Mouse (Mus musculus) regulatory T cell (primary cell): Measurements from ENCODE around the gene Crtc3.

Experiments used
- in situ Hi-C: fragments of 300-600 bp; cut with MboI, MseI; formaldehyde crosslinking; loops from one replicate; pipeline ENCODE4 v1.15.1; 2025; ENCODE audit warnings: high pct_unique_total_duplicates

Gene Crtc3

DNA sequence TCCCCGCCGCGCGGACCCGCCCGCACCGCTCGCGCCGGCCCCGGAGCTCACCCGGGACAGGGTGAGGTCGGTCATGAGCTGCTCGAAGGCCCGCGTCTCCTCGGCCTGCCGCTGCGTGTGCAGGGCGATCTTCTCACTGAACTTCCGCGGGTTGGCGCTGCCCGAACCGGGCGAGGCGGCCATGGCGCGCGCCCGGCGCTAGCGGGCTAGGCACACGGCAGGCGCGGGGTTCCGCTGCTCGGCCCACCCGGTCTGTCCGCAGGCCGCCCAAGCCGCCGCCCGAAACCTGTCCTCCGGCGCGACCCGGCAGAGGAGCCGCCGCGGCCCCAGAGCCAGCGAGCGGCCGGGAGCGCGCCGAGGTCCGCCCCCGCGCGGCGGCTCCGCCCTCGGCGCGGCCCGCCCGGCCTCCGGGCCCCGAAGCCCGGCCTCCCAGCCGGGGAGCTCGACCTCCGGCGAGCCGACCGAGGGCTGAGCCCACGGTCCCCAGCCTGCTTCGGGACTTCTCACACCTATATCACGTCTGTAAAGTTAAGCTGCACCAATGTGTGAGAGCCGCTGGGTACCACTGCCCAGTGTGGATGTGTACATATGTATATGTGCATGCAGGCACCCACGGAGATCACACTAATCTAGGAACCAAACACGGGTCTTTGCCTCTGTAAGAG lies at the start of gene Crtc3:
Gene Crtc3 (minus strand): TSS at position 322 of the 665 bp plus-strand sequence.
- in situ Hi-C loops, result no loop called here

GRCm38 (mm10) chr7:80736199-80736598 lies 47.5 kb upstream of the Crtc3 start:
- in situ Hi-C loops, result loop anchor here (5.0 kb wide), 1 partner anchor 116 kb away; no protein-coding TSS in a partner anchor

GRCm38 (mm10) chr7:80732986-80733385 lies 44.3 kb upstream of the Crtc3 start:
- in situ Hi-C loops, result no loop called here

- in situ Hi-C loops, result no loop called here
These were observed 41.0 kb upstream of the Crtc3 start for GRCm38 (mm10) chr7:80729662-80730061.

DNA sequence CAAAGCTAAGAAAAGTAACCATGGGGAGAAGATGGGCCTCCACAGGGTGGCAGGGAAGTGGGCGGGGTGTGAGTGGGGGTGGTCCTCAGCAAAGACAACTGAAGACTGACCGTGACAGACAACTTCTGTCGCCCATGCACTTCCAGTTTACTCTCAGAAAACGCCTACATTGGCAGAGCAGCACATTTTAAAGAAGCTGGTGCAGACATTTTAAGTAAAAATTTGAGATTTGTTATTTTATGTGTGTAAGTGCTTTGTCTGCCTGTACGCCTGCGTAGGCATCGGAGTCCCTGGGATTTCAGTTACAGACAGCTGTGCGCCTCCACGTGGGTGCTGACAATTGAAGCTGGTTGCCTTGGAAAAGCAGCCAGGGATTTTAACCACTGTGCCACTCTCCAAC lies 32.4 kb upstream of the Crtc3 start:
- in situ Hi-C loops, result no loop called here

DNA sequence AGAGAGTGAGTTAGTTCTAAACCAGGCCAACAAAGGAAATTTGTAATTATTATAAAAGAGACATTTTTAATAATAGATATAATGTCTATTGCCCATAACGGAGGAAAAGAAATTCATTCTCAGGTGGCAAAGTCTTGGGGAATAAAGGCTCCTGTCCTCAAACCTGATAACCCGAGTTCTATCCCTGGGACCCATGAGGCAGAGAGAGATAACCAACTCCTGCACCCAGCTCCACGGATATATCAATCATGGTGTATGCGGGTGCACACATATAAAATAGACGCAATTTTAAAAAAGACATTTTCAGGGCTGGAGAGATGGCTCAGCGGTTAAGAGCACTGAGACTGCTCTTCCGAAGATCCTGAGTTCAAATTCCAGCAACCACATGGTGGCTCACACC lies 30.9 kb upstream of the Crtc3 start:
- in situ Hi-C loops, result no loop called here

GRCm38 (mm10) chr7:80719038-80719437 lies 30.4 kb upstream of the Crtc3 start:
- in situ Hi-C loops, result no loop called here

DNA sequence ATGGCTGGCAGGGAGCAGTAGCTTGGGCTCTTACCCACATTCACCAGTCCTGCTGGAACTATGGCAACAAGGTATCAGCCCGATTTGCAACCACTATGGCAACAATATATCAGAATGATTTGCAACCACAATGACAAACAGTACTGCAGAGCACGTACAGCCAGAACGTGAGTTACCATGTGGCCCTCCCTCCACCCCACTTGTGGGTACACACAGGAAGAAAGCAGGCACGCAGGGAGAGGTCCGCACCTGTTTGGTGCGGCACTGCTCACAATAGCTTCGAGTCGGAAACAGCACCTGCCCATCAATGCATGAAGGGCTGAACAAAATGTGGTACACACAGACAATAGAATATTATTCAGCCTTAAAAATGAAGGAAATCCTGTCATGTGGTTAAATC lies 29.8 kb upstream of the Crtc3 start:
- in situ Hi-C loops, result no loop called here

- in situ Hi-C loops, result no loop called here
These were observed 28.1 kb upstream of the Crtc3 start for GRCm38 (mm10) chr7:80716758-80717157.

DNA sequence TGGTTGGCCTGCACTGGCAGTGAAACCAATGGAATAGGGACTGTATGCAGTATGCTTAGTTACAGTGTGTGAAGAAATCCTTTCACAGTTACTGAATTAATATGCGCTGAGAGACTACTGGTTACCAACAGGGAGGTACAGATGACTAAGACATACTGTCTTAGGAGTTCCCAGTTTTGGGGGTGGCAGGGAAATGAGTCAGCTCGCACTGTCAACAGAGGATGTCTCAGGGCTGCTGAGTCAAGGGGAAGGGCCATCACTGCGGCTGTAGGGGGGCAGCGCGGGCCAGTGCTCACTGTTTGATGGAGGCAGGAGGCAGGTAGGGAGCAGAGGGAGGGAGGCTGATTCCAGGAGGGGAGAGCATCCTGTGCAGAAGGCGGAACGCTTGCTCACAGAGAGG lies 26.6 kb upstream of the Crtc3 start:
- in situ Hi-C loops, result no loop called here

DNA sequence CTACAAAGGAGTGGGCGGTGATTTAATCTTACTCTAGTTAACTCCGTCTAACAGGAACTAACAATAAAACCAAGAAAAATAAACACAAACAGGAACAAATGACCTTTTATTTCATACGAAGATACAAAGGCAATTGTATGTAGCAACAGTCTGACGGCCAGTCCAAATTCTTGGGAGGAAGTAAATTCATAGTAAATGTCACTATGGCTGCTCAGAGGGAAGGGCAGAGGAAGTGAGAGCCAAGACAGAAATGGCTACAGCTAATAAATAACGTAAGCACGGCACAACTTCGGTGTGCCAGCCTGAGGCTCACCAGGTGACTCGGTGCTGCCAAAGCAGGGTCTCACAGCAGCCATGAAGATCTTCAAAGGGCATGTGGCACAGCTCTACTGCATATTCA lies 22.8 kb upstream of the Crtc3 start:
- in situ Hi-C loops, result no loop called here

DNA sequence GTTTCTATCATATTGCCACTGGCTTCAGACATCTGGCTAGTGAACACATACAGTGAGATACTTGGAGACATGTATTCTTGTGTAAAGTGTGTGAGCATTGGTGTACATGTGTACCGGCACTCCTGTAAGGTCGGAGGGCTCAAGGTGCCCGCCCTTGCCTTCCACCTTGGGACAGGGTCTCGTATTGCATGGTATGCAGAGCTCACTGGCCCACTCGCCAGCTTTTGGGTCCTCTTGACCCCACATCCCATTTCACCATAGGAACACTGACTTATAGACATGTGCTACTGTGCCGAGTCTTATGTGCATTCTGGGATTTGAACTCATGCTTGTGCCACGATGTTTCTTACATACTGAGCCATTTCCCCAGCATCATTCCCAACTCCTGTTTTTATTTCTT lies 21.7 kb upstream of the Crtc3 start:
- in situ Hi-C loops, result no loop called here

DNA sequence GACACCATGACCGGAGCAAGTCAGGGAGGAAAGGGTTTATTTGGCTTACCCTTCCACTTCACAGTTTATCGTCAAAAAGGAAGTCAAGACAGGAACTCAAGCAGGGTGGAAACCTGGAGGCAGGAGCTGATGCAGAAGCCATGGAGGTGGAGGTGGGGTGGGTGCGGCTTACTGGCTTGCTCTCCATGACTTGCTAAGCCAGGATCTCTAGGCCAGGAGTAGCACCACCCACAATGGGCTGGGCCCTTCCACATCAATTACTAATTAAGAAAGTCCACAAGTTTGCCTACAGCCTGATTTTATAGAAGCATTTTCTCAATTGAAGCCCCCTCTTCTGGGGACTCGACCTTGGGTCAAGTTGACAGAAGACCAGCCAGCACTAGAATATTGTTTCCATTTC lies 15.4 kb upstream of the Crtc3 start:
- in situ Hi-C loops, result no loop called here

- in situ Hi-C loops, result no loop called here
These were observed 13.8 kb upstream of the Crtc3 start for GRCm38 (mm10) chr7:80702510-80702909.

DNA sequence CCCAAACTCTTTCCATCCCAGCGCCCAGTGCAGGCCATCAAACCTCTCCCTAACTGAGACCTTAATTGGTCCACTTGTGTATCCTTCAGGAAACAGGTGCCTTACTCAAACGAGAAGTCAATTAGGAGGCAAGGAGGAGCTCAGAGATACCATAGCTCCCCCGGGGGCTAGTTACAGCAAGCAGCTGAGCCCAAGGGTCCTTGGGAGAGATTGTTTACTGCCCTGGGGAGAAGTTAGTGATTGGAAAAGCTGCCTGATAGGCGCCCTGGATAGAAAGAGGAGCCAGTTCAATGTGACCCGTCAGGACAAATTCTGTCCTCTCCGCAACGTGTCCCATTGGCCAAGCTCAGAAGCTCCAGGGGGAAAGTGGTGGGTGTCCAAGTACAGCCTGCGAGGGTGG lies 11.0 kb upstream of the Crtc3 start:
- in situ Hi-C loops, result no loop called here

DNA sequence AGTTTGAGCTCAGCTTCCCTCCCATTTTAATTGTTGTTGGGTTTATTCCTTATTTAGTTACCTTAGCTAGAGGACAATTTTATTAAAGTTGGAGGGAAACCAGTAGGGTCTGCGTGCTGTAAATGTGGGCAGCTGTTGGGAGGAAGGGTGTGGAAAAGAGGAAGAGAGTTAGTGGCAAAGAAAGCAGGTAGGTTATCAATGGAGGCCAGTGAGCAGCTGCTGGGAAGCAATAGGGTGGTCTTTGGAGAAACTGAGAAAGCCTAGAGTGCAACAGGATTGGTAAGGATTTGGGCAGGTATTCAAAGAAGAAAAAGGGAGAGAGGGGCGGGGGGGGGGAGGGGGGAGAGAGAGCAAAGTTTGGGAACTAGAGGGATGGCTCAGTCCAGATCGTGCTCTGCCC lies 10.3 kb upstream of the Crtc3 start:
- in situ Hi-C loops, result no loop called here

DNA sequence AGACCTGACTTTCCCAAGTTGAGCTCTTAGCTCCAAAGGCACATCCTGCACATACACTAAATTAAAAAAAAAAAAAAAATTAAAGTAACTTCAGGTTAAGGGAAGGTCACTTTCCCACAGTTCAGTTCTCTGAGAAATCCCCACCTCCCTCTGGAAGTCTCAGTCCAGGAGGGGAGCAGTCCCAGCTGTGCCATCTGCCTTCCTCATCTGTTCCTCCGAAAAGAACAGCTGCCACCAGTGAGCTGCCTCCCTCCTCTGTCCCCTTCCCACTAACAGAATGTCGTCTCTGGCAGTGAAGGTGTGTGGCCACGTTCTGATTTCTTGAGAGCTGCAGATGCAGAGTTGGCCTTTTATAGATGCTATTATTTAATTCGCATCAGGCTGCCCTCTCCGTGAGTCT lies 9.2 kb upstream of the Crtc3 start:
- in situ Hi-C loops, result no loop called here

GRCm38 (mm10) chr7:80696903-80697302 lies 8.2 kb upstream of the Crtc3 start:
- in situ Hi-C loops, result no loop called here

DNA sequence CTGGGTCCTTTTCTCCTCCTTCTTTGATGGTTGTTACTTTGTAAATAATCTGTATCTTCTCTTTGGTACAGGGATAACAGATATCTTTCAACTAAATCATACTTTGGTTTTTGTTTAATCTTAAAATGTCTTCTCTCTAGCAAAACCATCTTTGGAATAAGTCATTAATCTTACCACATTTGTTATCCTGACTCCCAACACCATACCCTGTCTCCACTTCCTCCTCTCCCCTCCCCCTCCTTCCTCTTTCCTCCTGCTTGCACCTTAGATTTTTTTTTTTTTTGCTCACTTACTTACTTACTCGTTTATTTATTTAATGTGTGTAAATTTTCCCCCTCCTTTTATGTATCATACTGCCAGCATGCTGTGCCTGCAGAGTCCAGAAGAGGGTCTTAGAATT lies 7.7 kb upstream of the Crtc3 start:
- in situ Hi-C loops, result no loop called here

GRCm38 (mm10) chr7:80692472-80692871 lies 3.8 kb upstream of the Crtc3 start:
- in situ Hi-C loops, result no loop called here

- in situ Hi-C loops, result no loop called here
These were observed 2.5 kb upstream of the Crtc3 start for GRCm38 (mm10) chr7:80691131-80691530.

GRCm38 (mm10) chr7:80689221-80689591 lies 529 bp upstream of the Crtc3 start:
- in situ Hi-C loops, result no loop called here

DNA sequence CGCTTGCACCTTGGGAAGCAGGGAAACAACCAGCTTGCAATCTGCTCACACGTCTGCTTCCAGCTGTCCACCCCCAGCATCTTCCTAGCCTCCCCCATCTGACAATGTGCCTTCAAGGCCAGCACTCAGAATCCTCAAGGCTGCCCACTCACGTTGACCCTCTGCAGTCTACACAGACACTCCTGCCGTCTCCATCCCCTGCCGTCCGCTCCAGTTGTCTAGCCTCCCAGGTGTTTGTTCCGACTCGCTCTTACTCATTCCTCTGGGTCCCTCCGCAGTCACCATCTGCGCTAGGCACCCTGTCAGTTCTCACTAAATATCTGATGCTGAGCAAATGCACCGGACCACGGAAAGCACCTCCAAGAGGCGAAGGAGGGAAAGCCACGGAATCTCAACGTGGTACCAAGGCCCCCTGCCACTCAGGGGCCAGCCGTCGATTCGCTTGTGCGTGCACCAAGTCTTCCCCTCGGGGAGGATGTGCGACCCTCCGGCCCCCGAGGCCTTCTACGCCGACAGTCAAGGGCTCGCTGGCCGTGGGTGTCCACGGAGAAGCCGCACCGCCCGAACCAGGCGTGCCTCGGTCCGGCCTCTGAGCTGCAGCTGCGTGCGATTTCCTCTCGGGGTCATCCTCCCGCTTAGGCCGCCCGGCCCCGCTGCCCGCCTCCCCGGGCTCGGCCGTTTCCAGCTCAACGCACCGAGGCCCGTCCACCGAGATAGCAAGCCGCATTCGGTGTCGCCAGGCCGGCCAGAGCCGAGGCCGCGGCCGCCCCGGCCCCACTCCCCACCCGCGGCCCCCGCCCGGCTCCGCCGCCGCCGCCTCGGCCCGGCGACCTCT lies 739 bp downstream of the Crtc3 start:
- in situ Hi-C loops, result no loop called here
